Mouse (Mus musculus): ENCODE data around the gene Zeb2.

DNA sequence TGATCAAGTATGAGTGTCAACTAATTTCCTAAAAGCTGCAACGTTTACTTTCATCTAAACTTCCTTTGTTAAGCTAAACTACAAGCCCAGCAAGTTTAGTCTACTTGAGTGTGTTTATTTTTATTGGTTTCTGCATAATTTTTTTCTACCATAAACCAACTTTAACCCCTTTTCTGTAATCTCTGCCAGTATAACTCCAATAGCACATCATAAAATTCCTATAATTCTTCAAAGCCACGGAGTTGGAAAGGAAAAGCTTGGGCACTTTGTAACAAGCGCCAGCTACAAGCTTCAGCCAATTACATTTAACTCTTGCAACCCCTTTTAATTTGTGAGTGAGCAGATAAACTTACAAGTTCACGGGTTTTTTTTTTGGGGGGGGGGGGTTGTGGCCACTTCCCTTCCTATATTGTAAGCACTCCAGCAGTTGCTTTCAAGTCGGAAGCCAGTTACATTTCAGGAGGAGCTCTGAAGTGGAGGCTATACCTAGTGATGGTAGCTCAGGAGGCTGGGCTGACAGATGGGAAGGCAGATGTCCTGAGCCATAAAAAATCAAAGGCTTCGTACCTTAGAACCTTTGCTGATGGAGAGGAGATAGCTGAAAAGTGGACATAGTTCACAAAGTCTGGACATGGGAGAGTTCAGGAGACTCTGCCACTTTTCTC is 46.5 kb downstream of the Zeb2 start:
- no peak for TF ChIP-seq CTCF (IDR thresholded peaks at IDR 0.05)
- no peak for TF ChIP-seq EP300 (IDR thresholded peaks at IDR 0.05; ENCODE audit: insufficient read depth, low read depth, low read length)
